Mouse (Mus musculus) neural tube, embryonic 11.5 days (tissue): ENCODE results near the gene Pin1rt1. TPM values are rescaled to one million over a fixed set of nuclear protein-coding genes. Genes with fewer than 3 reads are reported as not detected.

Experiments used
- ATAC-seq: fragments of 200-750 bp; cut with Nextera tagmentation; 2 replicates; pipeline ENCODE4 v1.8.0; 2017; ENCODE audit warnings: moderate number of reproducible peaks, mild to moderate bottlenecking, moderate TSS enrichment, moderate library complexity; ENCODE audit not compliant: insufficient read depth, low FRiP score, low TSS enrichment
- DNase-seq: peaks from one replicate; pipeline ENCODE4 v3.0.0-alpha.2; 2015; ENCODE audit warnings: low spot score
- H3K27ac ChIP-seq: fragments of 300-500 bp; sonication (generic); 2 replicates; pipeline ENCODE4 v1.5.1; 2014; ENCODE audit warnings: low read depth, mild to moderate bottlenecking, low read length
- H3K27me3 ChIP-seq: fragments of 300-500 bp; sonication (generic); 2 replicates; pipeline ENCODE4 v1.6.1; 2014; ENCODE audit warnings: mild to moderate bottlenecking, low read length, mixed read lengths; ENCODE audit not compliant: control insufficient read depth, insufficient read depth
- H3K36me3 ChIP-seq: fragments of 300-500 bp; sonication (generic); 2 replicates; pipeline ENCODE4 v1.6.1; 2014; ENCODE audit warnings: mild to moderate bottlenecking, low read length, moderate library complexity, mixed read lengths; ENCODE audit not compliant: control insufficient read depth, insufficient read depth
- H3K4me1 ChIP-seq: fragments of 300-500 bp; sonication (generic); 2 replicates; pipeline ENCODE4 v1.6.1; 2014; ENCODE audit warnings: low read length, mixed read lengths; ENCODE audit not compliant: control insufficient read depth, insufficient read depth
- H3K4me2 ChIP-seq: fragments of 300-500 bp; sonication (generic); 2 replicates; pipeline ENCODE4 v1.6.1; 2014; ENCODE audit warnings: low read depth, mild to moderate bottlenecking, moderate library complexity
- H3K4me3 ChIP-seq: fragments of 300-500 bp; sonication (generic); 2 replicates; pipeline ENCODE4 v1.5.1; 2014; ENCODE audit warnings: low read depth, low read length
- H3K9ac ChIP-seq: fragments of 300-500 bp; sonication (generic); 2 replicates; pipeline ENCODE4 v1.6.1; 2014; ENCODE audit warnings: mild to moderate bottlenecking, low read length
- H3K9me3 ChIP-seq: fragments of 300-500 bp; sonication (generic); 2 replicates; pipeline ENCODE4 v1.6.1; 2016; ENCODE audit warnings: low read length; ENCODE audit not compliant: control insufficient read depth
- WGBS: fragments of 180-500 bp; shearing (Covaris S2); extraction: QIAGEN DNeasy Blood & Tissue Kit; methylation state at CpG from one replicate; pipeline ENCODE4 v1.1.7; 2014; 5-methylcytosine and 5-hydroxymethylcytosine counted together
- polyA plus RNA-seq: library from polyadenylated mRNA; unstranded; fragments of >200 nt; fragmentation: Nextera tagmentation; extraction: Ambion mirVana; gene quantifications from 2 replicates; pipeline ENCODE4 v1.2.1, GENCODE M21; 2014

Pin1rt1 gene
- polyA plus RNA-seq, 1 experiment from 2014 or later = not detected

DNA sequence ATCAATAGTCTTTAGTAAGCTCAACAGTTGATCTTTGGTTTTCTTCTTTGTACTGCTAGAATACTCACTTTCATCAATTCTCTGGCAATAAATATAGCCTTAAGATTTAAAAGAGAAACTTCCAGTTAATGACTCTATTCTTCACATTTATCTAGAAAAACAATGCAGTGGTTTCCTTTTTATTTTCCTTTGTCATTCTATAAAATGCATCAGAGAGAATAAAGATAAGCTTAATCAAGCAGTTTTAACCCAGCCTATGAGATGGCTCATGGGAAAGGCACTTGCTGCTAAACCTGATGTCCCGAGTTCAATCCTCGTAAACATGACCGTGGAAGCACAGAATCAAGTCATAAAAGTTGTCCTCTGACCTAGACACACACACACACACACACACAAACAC lies 5.8 kb upstream of the Pin1rt1 start:
- no peak for DNase-seq
- no peak overlapping the region for H3K9ac ChIP-seq
- no peak overlapping the region for H3K27ac ChIP-seq
- H3K4me2 ChIP-seq = no peak overlapping the region
- no peaks in the 10 kb centered on the region for H3K36me3 ChIP-seq
- no peak for ATAC-seq
- H3K4me1 ChIP-seq = no peaks in the 10 kb centered on the region
- WGBS = 75% methylated on average over 3 of the region's 3 CpGs
- no peaks in the 10 kb centered on the region for H3K27me3 ChIP-seq
- no peaks in the 10 kb centered on the region for H3K9me3 ChIP-seq
- no peak overlapping the region for H3K4me3 ChIP-seq

DNA sequence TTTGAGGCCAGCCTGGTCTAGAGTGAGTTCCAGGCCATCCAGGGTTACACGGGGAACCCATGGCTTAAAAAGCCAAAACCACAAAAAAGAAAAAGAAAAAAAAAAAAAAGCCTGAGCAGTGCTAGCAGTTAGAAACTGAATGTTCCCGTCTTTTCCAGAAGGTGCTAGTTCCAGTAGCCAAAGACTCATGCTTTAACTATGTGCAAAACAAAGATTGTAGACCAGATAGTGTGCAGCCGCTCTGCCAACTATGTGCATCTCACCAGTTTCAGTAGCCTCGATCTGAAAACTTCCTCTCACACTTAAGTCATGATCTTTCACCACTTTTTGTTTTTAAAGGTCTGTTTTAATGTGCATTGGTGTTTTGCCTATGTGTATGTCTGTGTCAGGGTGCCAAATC lies 1.6 kb upstream of the Pin1rt1 start:
- Histone ChIP-seq H3K27ac (no peak overlapping the region), H3K9ac (no peak overlapping the region), H3K27me3 (no peaks in the 10 kb centered on the region), H3K4me2 (no peak overlapping the region), H3K4me1 (no peaks in the 10 kb centered on the region), H3K36me3 (no peaks in the 10 kb centered on the region), H3K4me3 (no peak overlapping the region), H3K9me3 (no peaks in the 10 kb centered on the region)
- WGBS = 91% methylated on average over 4 of the region's 4 CpGs
- ATAC-seq = no peak
- DNase-seq = no peak

DNA sequence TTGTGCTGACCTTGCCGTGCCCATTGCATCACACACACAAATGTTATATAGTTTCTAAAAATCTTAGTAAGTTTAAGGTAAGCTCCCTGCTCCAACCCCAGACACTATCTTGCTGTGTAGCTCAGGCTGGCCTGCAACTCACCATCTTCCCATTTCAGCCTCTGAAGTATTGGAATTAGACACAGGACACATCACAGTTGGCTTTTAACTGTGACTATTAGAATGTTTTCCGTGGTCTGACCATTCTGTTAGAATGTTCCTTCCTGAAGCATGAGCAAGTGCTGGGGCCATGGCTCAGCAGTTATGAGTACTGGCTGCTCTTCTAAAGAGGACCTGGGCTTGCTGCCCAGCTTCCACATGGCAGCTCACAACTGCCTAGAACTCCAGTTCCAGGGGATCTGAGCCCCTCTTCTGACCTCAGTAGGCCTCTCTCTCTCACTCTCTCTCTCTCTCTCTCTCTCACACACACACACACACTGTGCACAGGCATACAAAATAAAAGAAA lies 1.1 kb upstream of the Pin1rt1 start:
- H3K27me3 ChIP-seq = no peaks in the 10 kb centered on the region
- no peak overlapping the region for H3K4me3 ChIP-seq
- ATAC-seq = no peak
- no peaks in the 10 kb centered on the region for H3K4me1 ChIP-seq
- H3K27ac ChIP-seq = no peak overlapping the region
- H3K4me2 ChIP-seq = no peak overlapping the region
- no peak overlapping the region for H3K9ac ChIP-seq
- H3K9me3 ChIP-seq = no peaks in the 10 kb centered on the region
- H3K36me3 ChIP-seq = no peaks in the 10 kb centered on the region
- no peak for DNase-seq
- WGBS = 87% methylated on average over 2 of the region's 2 CpGs

DNA sequence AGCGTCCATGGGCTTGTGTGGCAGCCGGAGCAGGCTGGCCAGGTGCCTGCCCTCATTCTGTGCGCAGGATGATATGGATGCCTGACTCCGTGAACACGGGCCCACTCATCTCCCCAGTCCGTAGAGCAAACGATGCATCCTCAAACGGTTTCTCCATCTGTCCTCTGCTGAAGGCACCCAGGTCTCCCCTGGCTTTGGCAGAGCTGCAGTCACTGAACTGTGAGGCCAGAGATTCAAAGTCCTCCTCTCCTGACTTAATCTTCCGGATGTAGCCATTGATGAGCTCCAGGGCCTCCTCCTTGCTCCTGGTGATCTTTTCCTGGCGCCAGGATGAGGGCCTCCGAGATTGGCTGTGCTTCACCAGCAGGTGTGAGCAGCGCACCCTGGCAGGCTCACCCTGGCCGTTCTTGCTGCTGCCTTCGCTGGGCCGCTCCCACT lies 1.9 kb downstream of the Pin1rt1 start:
- no peak overlapping the region for H3K27ac ChIP-seq
- 36% methylated on average over 15 of the region's 15 CpGs for WGBS

DNA sequence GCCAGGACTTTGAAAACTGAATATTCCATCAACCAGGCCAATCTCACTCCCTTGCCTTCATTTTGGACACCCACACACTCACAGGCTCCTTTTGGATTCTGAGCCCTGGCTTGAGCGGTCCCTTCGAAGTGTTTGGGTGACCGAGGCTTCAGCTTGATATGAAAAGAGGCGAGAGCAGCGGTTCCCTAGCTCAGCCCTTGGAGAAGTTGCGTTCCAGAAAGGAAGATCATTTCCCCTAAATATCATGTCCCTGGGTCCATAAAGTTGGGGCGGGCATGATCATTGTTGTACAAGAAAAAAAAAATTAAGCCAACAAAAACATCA lies 3.7 kb downstream of the Pin1rt1 start:
- ATAC-seq (peak; percentile 36), DNase-seq (no peak)
- Histone ChIP-seq H3K4me1 (peaks cover 8% of the 10 kb centered on the region), H3K9me3 (no peaks in the 10 kb centered on the region), H3K27ac (peak overlapping the region; percentile 84), H3K4me3 (peak overlapping the region; percentile 73), H3K36me3 (no peaks in the 10 kb centered on the region), H3K4me2 (peak overlapping the region; percentile 70), H3K27me3 (no peaks in the 10 kb centered on the region), H3K9ac (peak overlapping the region; percentile 85)
- 5% methylated on average over 7 of the region's 7 CpGs for WGBS

More for the DNA sequence above, 1.9 kb downstream of the Pin1rt1 start:
- DNase-seq = no peak
- no peaks in the 10 kb centered on the region for H3K27me3 ChIP-seq
- no peak overlapping the region for H3K4me3 ChIP-seq
- no peak overlapping the region for H3K9ac ChIP-seq
- no peaks in the 10 kb centered on the region for H3K36me3 ChIP-seq
- ATAC-seq = no peak
- H3K9me3 ChIP-seq = no peaks in the 10 kb centered on the region
- peaks cover 8% of the 10 kb centered on the region for H3K4me1 ChIP-seq
- H3K4me2 ChIP-seq = no peak overlapping the region

DNA sequence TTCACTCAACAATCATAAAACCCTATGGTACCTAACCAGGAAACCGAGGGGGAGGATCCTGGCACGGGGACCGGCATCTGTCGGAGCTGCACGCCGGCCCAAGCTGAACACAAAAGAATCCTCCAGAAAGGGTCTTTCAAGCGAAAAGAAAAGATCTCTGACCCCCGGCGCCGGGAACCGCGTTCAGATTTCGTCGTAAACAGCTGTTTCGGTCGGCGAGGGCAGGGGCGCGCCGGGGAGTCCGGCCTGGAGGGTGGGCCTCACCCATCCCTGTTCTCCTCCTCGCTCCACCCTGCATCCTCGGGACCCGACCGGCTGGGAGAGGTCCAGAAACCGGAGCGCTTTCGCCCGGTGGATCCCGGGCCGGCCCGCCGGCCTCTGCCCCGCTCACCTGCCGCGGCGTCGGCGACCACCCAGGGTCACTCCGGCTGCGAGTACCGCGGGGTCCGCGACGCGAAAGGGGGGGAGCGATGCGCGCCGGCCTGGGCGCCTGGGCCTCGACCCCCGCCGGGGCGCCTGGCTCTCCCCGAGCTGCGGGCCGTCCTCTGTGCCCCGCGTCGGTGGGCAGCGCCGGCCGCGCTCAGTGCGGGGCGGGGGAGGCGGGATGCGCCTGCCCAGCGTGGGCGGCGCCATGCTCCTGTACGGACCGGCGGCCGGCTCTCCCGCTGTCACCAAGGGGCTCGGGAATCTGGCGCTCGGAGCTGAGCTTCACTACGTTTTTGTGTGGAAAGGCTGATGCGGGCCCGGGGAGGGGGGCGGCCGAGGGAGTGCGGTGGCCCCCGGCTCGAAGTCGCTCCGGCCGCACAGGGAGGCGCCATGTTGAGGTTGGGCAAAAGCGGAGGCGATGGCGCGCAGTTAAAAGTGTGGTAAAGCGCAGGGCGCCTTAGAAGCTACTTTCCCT lies 4.3 kb downstream of the Pin1rt1 start, which contains the start of gene Tcp11l1:
Gene Tcp11l1 (minus strand): TSS at position 585 of the 901 bp plus-strand sequence.
- Histone ChIP-seq H3K9ac (peak within 1 kb of the TSS; percentile 85), H3K27ac (peak within 1 kb of the TSS; percentile 84), H3K4me3 (peak within 1 kb of the TSS; percentile 73), H3K9me3 (no peaks in the 10 kb centered on the region), H3K36me3 (no peaks in the 10 kb centered on the region), H3K4me1 (peaks cover 8% of the 10 kb centered on the region), H3K27me3 (no peaks in the 10 kb centered on the region), H3K4me2 (peak within 1 kb of the TSS; percentile 70)
- peak; percentile 89 for ATAC-seq
- whole genome bisulfite sequencing = under 1% methylated on average over 92 of the region's 99 CpGs
- DNase-seq = peak; percentile 80

DNA sequence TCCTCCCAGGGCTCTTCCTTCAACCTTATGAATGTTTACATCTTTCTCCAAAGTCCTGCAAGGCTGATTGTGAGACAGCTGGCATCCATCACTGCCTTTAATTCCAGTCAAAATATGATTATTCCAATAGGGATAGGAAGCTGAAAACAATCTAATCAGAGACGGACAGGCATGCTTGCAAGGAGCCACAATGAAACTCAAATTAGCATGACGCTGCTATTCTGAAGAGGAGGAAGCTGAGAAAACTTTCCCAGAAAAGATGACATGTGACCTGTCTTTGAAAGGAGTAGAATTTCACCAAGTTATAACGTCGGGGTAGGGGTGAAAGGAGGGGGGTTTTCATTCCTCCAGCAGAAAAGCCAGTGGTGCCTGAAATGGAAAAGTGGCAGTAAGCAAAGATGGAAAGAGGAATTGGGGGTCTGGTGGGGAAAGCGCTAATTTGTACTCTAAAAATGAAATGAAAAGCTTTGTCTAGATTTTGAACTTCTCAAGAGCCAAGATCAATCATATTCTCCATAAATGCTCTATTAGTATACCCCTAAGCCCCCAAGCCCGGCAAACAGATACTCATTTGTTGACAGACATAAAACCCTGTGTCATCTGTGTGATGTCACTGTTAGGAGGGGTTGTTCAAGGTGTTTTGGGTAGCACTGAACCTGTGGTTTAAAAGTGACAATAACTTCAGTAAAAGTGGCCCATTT lies 5.4 kb downstream of the Pin1rt1 start:
- DNase-seq (no peak), ATAC-seq (peak; percentile 5; the same call in 1 of the 2 replicates)
- Histone ChIP-seq H3K36me3 (no peaks in the 10 kb centered on the region), H3K9ac (no peak overlapping the region; the same call in 1 of the 2 replicates), H3K4me2 (peak overlapping the region; percentile 70), H3K4me1 (peaks cover 8% of the 10 kb centered on the region), H3K27me3 (no peaks in the 10 kb centered on the region), H3K4me3 (peak overlapping the region; percentile 73), H3K9me3 (no peaks in the 10 kb centered on the region), H3K27ac (no peak overlapping the region)
- WGBS = 28% methylated on average over 6 of the region's 6 CpGs

DNA sequence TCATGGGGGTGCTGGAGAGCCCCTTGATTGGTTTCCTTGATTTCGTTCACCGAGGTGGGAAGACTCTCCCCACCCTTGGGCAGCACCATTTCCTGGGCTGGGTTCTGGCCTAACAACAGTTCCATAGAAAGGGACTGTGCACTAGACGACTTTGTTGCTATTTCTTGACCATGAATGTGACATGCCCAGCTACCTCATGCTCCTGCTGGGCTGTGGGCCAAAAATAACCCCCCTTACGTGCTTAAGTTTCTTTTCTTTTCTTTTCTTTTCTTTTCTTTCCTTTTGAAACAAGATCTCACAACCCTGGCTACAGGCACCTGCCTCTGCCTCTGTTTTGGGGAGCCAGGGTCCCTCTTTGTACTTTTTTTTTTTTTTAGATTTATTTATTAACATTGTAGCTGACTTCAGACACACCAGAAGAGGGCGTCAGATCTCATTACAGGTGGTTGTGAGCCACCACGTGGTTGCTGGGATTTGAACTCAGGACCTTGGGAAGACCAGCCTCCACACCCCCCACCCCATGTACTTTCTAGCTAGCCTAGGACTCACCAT lies 6.3 kb downstream of the Pin1rt1 start:
- no peak for DNase-seq
- ATAC-seq = no peak
- no peak overlapping the region for H3K4me3 ChIP-seq
- H3K9me3 ChIP-seq = no peaks in the 10 kb centered on the region
- peaks cover 8% of the 10 kb centered on the region for H3K4me1 ChIP-seq
- no peaks in the 10 kb centered on the region for H3K36me3 ChIP-seq
- no peak overlapping the region for H3K4me2 ChIP-seq
- H3K27me3 ChIP-seq = no peaks in the 10 kb centered on the region
- 73% methylated on average over 6 of the region's 6 CpGs for WGBS
- no peak overlapping the region for H3K9ac ChIP-seq
- H3K27ac ChIP-seq = no peak overlapping the region
